Mouse (Mus musculus) heart, adult 18-20 months (tissue): ENCODE measurements around the gene Gm28308. TPM values are rescaled to one million over a fixed set of nuclear protein-coding genes. Genes with fewer than 3 reads are reported as not detected.

Experiments used
- DNase-seq, 2 experiments: peaks; one replicate each; pipeline ENCODE4 v3.0.0; 2021 to 2022; ENCODE audit warnings: mixed read lengths in 1 of 2
- total RNA-seq, 2 experiments: library from RNA; stranded (reverse); gene quantifications; 2 replicates each; pipeline ENCODE4 v1.2.3; 2021

Gene Gm28308
- total RNA-seq, 2 experiments from 2014 or later, result not detected

- DNase-seq, result no peak
Measured at GRCm38 (mm10) chr6:52167736-52168161, 45.4 kb downstream of the Gm28308 start.

DNA sequence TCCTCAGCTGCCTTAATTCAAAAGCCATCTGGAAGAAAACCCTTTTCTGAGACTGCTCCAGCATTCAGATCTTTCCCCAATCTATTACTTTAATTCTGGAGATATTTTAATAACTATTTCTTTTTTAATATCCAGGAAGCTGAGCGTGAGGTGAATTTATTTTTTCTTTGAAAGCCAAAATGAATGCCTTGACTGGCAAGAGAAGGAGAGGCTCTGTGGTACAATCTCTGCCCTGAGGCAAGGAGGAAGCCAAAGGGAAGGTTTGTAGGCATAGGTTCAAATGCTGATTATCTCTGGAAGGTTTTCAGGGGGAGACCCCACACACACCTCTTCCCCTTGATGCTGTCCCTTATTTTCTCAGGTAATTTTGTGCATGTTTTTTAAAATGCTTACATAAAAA is 46.0 kb downstream of the Gm28308 start:
- DNase-seq, result no peak

GRCm38 (mm10) chr6:52166431-52167077 is 46.6 kb downstream of the Gm28308 start:
- no peak for DNase-seq

GRCm38 (mm10) chr6:52165441-52166370 is 47.4 kb downstream of the Gm28308 start:
- DNase-seq, result no peak

DNA sequence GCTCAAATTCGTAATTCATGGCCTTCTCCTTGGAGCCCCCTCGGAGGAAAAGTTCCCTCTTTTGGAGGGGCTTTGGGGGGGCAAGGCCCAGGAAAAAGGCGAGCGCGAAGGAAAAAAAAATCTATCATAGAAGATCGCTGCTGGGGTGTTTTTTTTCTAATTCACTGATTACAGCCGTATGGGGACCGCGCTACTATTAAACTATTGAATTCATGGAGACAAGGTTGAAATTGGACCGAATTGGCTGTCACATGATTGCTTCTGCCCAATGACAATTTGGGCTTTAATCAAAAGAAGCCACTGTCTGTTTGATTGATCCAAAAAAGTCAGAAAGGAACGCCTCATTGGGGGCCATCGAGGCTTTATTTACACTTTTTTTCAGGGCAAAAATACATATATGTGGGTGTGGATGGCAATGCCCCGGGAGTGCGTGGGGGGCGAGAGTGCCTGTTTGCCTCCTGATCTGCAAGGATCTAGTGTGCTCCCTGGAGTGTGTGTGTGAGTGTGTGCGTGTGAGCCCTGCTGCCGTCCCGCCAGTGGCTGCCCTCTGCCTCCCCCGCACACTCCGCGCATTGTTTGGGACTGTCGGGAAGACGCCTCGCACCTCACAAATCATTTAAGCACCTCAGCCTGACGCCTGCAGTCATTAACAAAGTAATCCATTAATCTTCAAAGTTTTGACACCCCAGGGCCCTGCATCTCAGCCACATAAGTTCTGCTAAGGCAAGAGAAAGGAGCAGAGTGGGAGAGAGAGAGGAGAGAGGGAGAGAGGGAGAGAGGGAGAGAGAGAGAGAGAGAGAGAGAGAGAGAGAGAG is 48.3 kb downstream of the Gm28308 start, which contains the start of gene Hoxa2:
Gene Hoxa2 (minus strand): TSS at position 206 of the 815 bp plus-strand sequence.
- DNase-seq, result no peak

DNA sequence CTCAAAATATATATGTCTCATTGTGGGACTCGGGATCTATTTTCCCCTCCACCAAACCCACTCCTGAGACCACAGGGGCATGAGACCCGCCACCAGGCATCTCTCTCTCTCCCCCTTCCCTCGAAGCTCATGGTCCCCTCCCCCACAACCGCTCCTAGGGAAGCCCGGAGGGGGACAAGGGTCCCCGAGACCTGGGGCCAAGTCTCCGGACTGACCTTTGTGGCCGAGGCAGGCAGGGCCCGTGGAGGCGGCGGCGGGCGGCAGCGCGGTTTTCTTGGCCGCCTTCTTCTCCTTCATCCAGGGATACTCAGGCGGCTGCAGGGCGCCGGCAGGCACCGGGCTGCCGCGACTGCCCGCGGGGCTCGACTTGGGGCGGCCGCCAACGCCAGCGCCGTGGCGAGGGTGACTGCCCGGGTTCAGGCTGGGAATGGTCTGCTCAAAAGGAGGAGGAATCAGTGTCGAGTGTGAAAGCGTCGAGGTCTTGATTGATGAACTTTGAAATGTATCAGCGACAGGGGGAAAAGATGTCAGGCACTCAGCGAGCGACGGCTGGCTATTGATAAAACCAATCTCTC is 49.0 kb downstream of the Gm28308 start:
- no peak for DNase-seq

DNA sequence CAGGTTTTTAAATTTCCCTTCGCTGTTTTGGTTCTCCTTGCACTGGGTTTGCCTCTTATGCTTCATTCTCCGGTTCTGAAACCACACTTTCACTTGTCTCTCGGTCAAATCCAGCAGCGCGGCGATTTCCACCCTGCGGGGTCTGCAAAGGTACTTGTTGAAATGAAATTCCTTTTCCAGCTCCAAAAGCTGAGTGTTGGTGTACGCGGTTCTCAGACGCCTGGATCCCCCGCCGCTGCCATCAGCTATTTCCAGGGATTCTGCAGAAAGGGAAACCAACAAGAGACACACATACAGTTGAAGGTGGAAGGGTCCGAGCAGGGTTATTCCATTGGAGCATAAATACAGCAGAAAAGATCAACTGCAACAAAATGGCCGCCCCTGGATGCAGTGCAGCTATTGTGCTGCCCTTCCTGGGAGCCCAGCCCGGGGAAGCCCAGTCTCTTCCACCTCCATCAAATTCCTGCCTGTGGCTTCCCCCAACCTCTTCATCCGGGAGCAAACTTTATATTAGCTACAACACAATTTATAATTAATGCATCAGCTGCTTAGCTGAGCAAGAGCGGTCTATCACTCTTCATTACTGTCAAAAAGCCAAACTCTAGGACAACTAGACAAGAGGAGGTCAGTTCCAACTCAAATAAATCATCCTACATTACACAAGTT is 49.6 kb downstream of the Gm28308 start:
- DNase-seq, result no peak

DNA sequence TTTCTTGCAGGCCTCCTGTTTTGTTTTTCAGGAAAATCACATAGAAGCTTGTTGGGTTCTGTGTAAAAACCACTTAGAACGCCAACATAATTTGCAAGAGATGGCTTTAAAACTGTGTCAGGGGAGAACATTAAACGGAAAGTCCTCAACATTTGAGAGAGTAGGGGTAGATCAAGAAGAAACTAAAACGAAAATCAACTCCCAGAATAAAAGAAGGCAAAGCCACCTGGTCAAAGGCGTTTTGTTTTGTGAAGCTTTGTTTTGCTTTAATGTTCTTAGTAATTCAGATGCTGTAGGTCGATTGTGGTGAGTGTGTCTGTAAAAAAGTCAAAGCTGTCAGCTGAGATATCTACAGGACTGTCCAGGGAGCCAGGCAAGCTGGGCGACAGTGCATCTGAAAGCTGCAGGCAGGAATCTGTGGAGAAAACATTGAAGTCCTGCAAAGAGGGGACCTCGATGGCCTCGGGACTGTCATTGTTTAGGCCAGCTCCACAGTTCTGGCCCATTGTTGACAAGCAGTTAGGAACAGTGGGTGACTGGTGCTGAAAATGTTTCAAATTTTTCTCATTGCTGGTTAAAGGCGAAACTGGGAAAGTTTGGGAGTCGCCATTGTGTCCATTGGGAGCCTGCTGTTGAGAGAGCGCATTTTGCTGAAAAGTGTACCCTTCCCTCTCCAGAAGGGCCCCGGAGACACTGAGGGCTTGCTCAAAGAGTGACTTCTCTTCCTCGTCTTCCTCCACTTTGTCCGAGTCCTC is 50.4 kb downstream of the Gm28308 start:
- DNase-seq, result no peak

- DNase-seq, result no peak
Measured at GRCm38 (mm10) chr6:52162093-52162380, 51.1 kb downstream of the Gm28308 start.

GRCm38 (mm10) chr6:52161336-52162092 is 51.6 kb downstream of the Gm28308 start:
- DNase-seq, result no peak

DNA sequence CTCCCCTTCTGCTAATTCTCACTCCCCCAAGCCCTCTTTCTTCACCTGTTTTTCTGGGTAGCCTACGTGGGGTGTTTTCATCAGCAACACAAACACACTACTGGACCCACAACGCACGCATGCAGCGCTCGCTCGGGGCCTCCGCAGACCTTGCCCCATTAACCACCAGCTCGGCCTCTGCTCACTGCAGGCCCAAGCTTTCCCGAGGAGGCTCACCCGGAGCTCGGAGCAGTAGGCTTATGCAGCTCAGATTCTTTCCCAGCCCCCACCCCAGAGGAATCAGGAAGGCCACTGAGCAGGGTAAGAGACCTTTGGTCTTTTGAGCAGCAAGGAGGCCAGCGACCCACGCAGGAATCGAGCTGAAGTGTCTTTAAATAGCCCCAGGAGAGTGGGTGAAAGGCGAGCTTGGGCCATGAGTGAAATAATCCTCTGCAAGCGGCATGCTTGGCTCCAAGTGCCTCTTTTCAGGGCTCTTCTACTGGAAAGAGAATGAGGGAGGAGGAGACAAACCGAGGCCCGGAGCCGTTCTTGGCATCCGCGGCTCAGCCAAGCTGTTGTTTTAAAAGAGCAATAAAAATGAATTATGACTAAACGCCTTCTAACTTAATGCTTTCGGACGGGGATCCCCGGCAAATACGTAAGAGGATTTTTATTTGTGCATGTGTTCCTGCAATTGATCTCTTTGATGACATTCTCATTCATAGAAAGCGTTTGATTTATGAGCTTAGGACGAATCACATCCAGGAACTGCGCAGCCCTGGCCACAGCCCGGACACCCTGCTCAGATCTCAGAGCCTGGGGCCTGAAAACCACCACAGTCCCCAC is 52.4 kb downstream of the Gm28308 start:
- DNase-seq, result peak in 1 of 2 experiments; percentile 21

- DNase-seq, result no peak
Measured at GRCm38 (mm10) chr6:52159979-52160378, 53.2 kb downstream of the Gm28308 start.

DNA sequence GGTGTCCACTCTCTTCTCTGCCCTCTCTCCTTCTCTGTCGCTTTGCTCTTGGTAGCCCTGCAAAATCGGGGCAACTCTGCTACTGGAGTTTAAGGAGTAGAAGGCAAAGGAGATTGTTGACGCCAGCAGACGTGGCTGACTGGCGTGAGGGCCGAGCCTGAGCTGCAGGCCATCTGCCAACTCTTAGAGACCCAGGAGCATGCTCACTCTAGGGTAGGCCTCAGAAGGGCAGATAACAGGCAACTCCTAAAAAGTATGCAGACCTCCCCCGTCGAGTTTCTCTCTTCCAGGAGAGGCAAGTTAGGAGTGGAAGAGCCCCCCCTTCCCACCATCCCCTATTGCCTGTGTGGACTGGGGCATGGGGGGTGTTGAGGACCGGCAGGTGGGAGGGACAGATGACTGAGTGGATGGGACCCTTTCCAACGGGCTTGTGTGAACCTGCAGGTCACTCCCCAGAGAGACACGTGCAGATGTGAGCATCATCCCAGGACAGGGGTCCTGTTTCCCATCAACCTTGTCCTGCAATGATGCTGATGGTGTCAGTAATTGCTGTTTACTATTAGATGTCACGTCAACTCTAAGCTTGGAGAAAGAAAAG is 53.9 kb downstream of the Gm28308 start:
- no peak for DNase-seq

GRCm38 (mm10) chr6:52158276-52159051 is 54.7 kb downstream of the Gm28308 start, which contains the start of gene Hoxa1:
Hoxa1 (minus strand) TSS chr6:52158317.
- peak; percentile 66 to 82 for DNase-seq

DNA sequence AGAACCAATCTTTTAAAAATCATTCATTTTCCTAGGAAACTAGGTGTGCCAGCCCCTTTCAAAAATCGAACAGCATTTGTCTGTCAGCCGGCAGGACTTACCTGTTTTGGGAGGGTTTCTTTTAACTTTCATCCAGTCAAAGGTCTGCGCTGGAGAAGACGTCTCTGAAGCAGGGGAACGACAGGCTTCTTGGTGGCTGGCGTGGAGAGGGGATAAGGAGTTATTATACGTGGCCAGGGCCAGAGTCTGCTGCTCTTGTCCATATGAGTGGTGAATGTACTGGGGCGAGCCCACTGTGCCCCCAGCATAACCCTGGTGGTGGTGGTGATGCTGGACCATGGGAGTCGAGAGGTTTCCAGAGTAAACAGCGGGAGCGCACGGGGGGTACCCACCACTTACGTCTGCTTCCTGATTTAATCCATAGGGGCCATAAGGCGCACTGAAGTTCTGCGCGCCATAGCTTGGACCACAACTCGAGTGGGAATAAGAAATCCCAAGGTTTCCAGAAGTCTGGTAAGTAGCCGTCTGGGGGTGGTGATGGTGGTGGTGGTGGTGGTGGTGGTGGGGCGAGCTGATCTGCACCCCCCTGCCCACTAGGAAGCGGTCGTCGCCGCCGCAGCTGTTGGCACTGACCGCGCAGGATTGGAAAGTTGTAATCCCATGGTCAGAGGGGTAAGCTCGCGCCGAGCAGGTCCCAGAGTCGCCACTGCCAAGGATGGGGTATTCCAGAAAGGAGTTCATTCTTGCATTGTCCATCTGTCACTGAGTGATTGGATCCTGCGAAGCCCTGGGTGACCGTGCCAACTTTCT is 55.5 kb downstream of the Gm28308 start:
- DNase-seq, result no peak

GRCm38 (mm10) chr6:52156551-52157200 is 56.5 kb downstream of the Gm28308 start:
- DNase-seq, result no peak
